Mouse (Mus musculus) cerebellum, postnatal 4 days (tissue): ENCODE data around the gene Cenpi.
"Not testable (repeated sequence)": the region's sequence is repeated elsewhere in the genome, so short reads cannot be mapped to it uniquely, and the experiment has no call there.

ENCODE experiments used
- DNase-seq, 2 experiments: peaks; one replicate each; pipeline ENCODE4 v3.0.0; 2022; ENCODE audit warnings: low spot score in 2 of 2, mixed read lengths in 1 of 2

The Cenpi gene

GRCm38 (mm10) chrX:134307534-134308274 is at the start of gene Cenpi:
Gene Cenpi, plus strand, starts transcription at chrX:134308084.
- DNase-seq: peak; percentile 55 to 79

GRCm38 (mm10) chrX:134261191-134261590 is 46.7 kb upstream of the Cenpi start:
- DNase-seq: no peak

- DNase-seq: no peak
Measured at GRCm38 (mm10) chrX:134262129-134262528, 45.8 kb upstream of the Cenpi start.

GRCm38 (mm10) chrX:134275715-134276114 is 32.2 kb upstream of the Cenpi start:
- no peak for DNase-seq

GRCm38 (mm10) chrX:134276275-134277160 is 31.4 kb upstream of the Cenpi start, which contains the start of gene Trmt2b:
Gene Trmt2b, minus strand, starts transcription at chrX:134276984.
- DNase-seq: peak in 1 of 2 experiments; percentile 27

GRCm38 (mm10) chrX:134280531-134280930 is 27.4 kb upstream of the Cenpi start:
- no peak for DNase-seq

- DNase-seq: no peak
Measured at GRCm38 (mm10) chrX:134285102-134285501, 22.8 kb upstream of the Cenpi start.

- no peak for DNase-seq
Measured at GRCm38 (mm10) chrX:134285791-134286190, 22.1 kb upstream of the Cenpi start.

- no peak for DNase-seq
Measured at GRCm38 (mm10) chrX:134287305-134287704, 20.6 kb upstream of the Cenpi start.

- DNase-seq: peak in 1 of 2 experiments; percentile 32
Measured at GRCm38 (mm10) chrX:134296301-134296700, 11.6 kb upstream of the Cenpi start.

GRCm38 (mm10) chrX:134296737-134297136 is 11.1 kb upstream of the Cenpi start:
- peak in 1 of 2 experiments; percentile 14 for DNase-seq

GRCm38 (mm10) chrX:134297195-134297594 is 10.7 kb upstream of the Cenpi start:
- no peak for DNase-seq

- DNase-seq: no peak
Measured at GRCm38 (mm10) chrX:134300219-134300618, 7.7 kb upstream of the Cenpi start.

GRCm38 (mm10) chrX:134303287-134303686 is 4.6 kb upstream of the Cenpi start:
- no peak for DNase-seq

- peak in 1 of 2 experiments; percentile 9 for DNase-seq
Measured at GRCm38 (mm10) chrX:134308275-134308634, 371 bp downstream of the Cenpi start.

- DNase-seq: not testable (repeated sequence)
Measured at GRCm38 (mm10) chrX:134311193-134311592, 3.3 kb downstream of the Cenpi start.

- DNase-seq: peak in 1 of 2 experiments; percentile 12
Measured at GRCm38 (mm10) chrX:134319153-134319932, 11.5 kb downstream of the Cenpi start.

- peak; percentile 18 to 21 for DNase-seq
Measured at GRCm38 (mm10) chrX:134333280-134333679, 25.4 kb downstream of the Cenpi start.

GRCm38 (mm10) chrX:134342735-134343134 is 34.9 kb downstream of the Cenpi start:
- DNase-seq: no peak

- DNase-seq: no peak
Measured at GRCm38 (mm10) chrX:134350205-134350604, 42.3 kb downstream of the Cenpi start.

GRCm38 (mm10) chrX:134353848-134354247 is 46.0 kb downstream of the Cenpi start:
- no peak for DNase-seq

- DNase-seq: no peak
Measured at GRCm38 (mm10) chrX:134359336-134359735, 51.5 kb downstream of the Cenpi start.
